Mouse (Mus musculus) cerebellum, adult 8-10 months (tissue): ENCODE results near the gene Olfr1415.
"Not testable (repeated sequence)": the region's sequence is repeated elsewhere in the genome, so short reads cannot be mapped to it uniquely, and the experiment has no call there.

ENCODE experiments used
- DNase-seq: peaks from one replicate; pipeline ENCODE4 v3.0.0; 2022

The Olfr1415 gene

GRCm38 (mm10) chr1:92496001-92496400, at the start of gene Olfr1415:
TSS of gene Olfr1415 (minus strand) at chr1:92496101.
- DNase-seq = no peak

- DNase-seq = no peak
Measured at GRCm38 (mm10) chr1:92539071-92539470, 43.2 kb upstream of the Olfr1415 start.

GRCm38 (mm10) chr1:92536972-92537371, 41.1 kb upstream of the Olfr1415 start:
- no peak for DNase-seq

- no peak for DNase-seq
Measured at GRCm38 (mm10) chr1:92523764-92524163, 27.9 kb upstream of the Olfr1415 start.

- DNase-seq = peak; percentile 54
Measured at GRCm38 (mm10) chr1:92521376-92521775, 25.5 kb upstream of the Olfr1415 start.

GRCm38 (mm10) chr1:92519046-92519445, 23.1 kb upstream of the Olfr1415 start:
- no peak for DNase-seq

- DNase-seq = no peak
Measured at GRCm38 (mm10) chr1:92518561-92518960, 22.7 kb upstream of the Olfr1415 start, which contains the start of gene Olfr1414. TSS of gene Olfr1414 (minus strand) at chr1:92518661.

GRCm38 (mm10) chr1:92515390-92515789, 19.5 kb upstream of the Olfr1415 start:
- no peak for DNase-seq

GRCm38 (mm10) chr1:92511646-92512045, 15.7 kb upstream of the Olfr1415 start:
- not testable (repeated sequence) for DNase-seq

GRCm38 (mm10) chr1:92485013-92485412, 10.9 kb downstream of the Olfr1415 start, which contains the start of gene Olfr1416:
TSS of gene Olfr1416 (minus strand) at chr1:92485113.
- DNase-seq = no peak

- DNase-seq = no peak
Measured at GRCm38 (mm10) chr1:92474066-92474578, 21.8 kb downstream of the Olfr1415 start.

- DNase-seq = peak; percentile 96
Measured at GRCm38 (mm10) chr1:92473165-92474041, 22.5 kb downstream of the Olfr1415 start, which contains the start of gene Ndufa10. TSS of gene Ndufa10 (minus strand) at chr1:92473860.

- DNase-seq = no peak
Measured at GRCm38 (mm10) chr1:92468891-92469290, 27.0 kb downstream of the Olfr1415 start.

GRCm38 (mm10) chr1:92458416-92458815, 37.5 kb downstream of the Olfr1415 start:
- DNase-seq = no peak

GRCm38 (mm10) chr1:92457758-92458157, 38.1 kb downstream of the Olfr1415 start:
- DNase-seq = peak; percentile 46

- DNase-seq = no peak
Measured at GRCm38 (mm10) chr1:92453751-92454445, 42.0 kb downstream of the Olfr1415 start.

GRCm38 (mm10) chr1:92448293-92448692, 47.6 kb downstream of the Olfr1415 start:
- no peak for DNase-seq

GRCm38 (mm10) chr1:92441453-92442063, 54.3 kb downstream of the Olfr1415 start:
- no peak for DNase-seq

- no peak for DNase-seq
Measured at GRCm38 (mm10) chr1:92440066-92440750, 55.7 kb downstream of the Olfr1415 start.
